Mouse (Mus musculus): ENCODE data around the gene Scube2. TPM values are rescaled to one million over a fixed set of nuclear protein-coding genes. Genes with fewer than 3 reads are reported as not detected.

Gene Scube2
- polyA plus RNA-seq, 1 experiment from 2014 or later, result 6.7 TPM

Other genes starting within 250 kb of the Scube2 start
- gene St5, start 162.1 kb downstream of the Scube2 start, polyA plus RNA-seq (2016; fragmentation: Nextera tagmentation; extraction: Ambion mirVana), result 36.3 and 42.2 TPM in 2 replicates
- gene Akip1, start 162.0 kb downstream of the Scube2 start, polyA plus RNA-seq (2016; fragmentation: Nextera tagmentation; extraction: Ambion mirVana), result 24.2 and 28.8 TPM in 2 replicates
- gene BC051019, start 141.8 kb downstream of the Scube2 start, polyA plus RNA-seq (2016; fragmentation: Nextera tagmentation; extraction: Ambion mirVana), result 0.09 and 0.19 TPM in 2 replicates
- gene Ascl3, start 134.0 kb downstream of the Scube2 start, polyA plus RNA-seq (2016; fragmentation: Nextera tagmentation; extraction: Ambion mirVana), result 0.20 TPM in 1 of 2 replicates, not detected in the other
- 43.8 and 51.9 TPM in 2 replicates for gene Tmem9b, start 112.8 kb downstream of the Scube2 start, polyA plus RNA-seq (2016; fragmentation: Nextera tagmentation; extraction: Ambion mirVana)
- gene Nrip3, start 83.7 kb downstream of the Scube2 start, polyA plus RNA-seq (2016; fragmentation: Nextera tagmentation; extraction: Ambion mirVana), result 1.5 and 2.0 TPM in 2 replicates
- gene Dennd5a, start 94.8 kb upstream of the Scube2 start, polyA plus RNA-seq (2016; fragmentation: Nextera tagmentation; extraction: Ambion mirVana), result 30.2 and 35.4 TPM in 2 replicates
- 74.6 and 76.8 TPM in 2 replicates for gene Tmem41b, start 121.2 kb upstream of the Scube2 start, polyA plus RNA-seq (2016; fragmentation: Nextera tagmentation; extraction: Ambion mirVana)
- gene Ipo7, start 152.6 kb upstream of the Scube2 start, polyA plus RNA-seq (2016; fragmentation: Nextera tagmentation; extraction: Ambion mirVana), result 53.4 and 54.1 TPM in 2 replicates
- gene Zfp143, start 195.5 kb upstream of the Scube2 start, polyA plus RNA-seq (2016; fragmentation: Nextera tagmentation; extraction: Ambion mirVana), result 26.9 and 31.0 TPM in 2 replicates

Data from midbrain, embryonic 10.5 days (tissue).